Mouse (Mus musculus): Measurements from ENCODE around the gene Il11. TPM values are rescaled to one million over a fixed set of nuclear protein-coding genes. Genes with fewer than 3 reads are reported as not detected.

Gene Il11
- total RNA-seq, 1 experiment from 2014 or later, result 0.74 TPM

- peak; percentile 89 for ATAC-seq (replicated peaks in 1 of 2; ENCODE audit: insufficient read depth in 1 of 2, low FRiP score in 2 of 2, low TSS enrichment in 1 of 2, low read depth in 1 of 2, poor library complexity in 2 of 2, severe bottlenecking in 2 of 2)
Observed at GRCm38 (mm10) chr7:4792278-4793212, 9.9 kb upstream of the Il11 start, which contains the start of gene Rpl28. TSS of gene Rpl28 (plus strand) at chr7:4792874.

GRCm38 (mm10) chr7:4789436-4789935, 6.8 kb upstream of the Il11 start, which contains the start of gene Tmem238:
TSS of gene Tmem238 (minus strand) at chr7:4789656.
- ATAC-seq (replicated peaks in 1 of 2; ENCODE audit: insufficient read depth in 1 of 2, low FRiP score in 2 of 2, low TSS enrichment in 1 of 2, low read depth in 1 of 2, poor library complexity in 2 of 2, severe bottlenecking in 2 of 2), result no peak

DNA sequence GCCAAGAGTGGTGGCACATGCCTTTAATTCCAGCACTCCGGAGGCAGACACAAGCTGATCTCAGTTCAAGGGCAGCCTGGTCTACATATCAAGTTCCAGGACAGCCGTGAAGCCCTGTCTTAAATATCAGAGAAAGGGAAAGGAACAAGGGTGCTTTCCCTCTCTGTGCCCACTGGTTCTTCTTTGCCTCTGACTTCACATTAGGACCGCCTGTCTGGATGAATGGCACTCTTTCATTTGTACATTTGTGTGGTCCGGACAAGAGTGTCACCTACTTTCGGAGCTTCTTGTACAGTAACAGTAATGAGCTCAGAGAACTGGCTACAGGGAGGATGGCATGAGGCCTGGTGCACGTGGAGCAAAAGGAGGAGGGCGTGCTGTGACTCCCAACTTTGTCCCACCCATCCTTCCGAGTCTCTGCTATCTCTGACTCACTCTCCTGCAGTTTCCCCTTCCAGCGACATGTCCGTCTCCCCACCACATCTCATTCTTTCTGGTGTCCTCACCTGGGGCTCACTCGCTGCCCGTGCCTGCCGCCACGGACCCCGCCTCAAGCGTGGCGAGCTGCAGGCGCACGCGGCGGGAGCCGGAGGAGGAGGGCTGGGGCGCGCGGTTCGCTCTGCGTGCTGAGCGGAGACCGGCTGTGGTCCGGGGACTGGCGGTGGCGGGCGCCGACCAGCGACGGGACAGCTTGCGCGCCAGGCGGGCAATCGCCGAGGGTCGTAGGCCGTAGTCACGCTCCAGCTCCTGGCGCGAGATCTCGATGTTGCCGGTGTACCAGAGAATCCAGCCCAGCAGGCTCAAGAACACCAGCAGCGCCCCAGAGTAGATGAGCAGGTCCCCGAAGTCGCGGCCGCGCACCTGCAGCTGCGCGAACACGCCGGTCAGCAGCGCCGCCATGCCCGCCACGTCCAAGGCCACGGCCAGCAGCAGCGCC, 6.1 kb upstream of the Il11 start:
- ATAC-seq (replicated peaks in 1 of 2; ENCODE audit: insufficient read depth in 1 of 2, low FRiP score in 2 of 2, low TSS enrichment in 1 of 2, low read depth in 1 of 2, poor library complexity in 2 of 2, severe bottlenecking in 2 of 2), result peak in 1 of 2 experiments; percentile 14; a peak in 2 of 4 replicates

DNA sequence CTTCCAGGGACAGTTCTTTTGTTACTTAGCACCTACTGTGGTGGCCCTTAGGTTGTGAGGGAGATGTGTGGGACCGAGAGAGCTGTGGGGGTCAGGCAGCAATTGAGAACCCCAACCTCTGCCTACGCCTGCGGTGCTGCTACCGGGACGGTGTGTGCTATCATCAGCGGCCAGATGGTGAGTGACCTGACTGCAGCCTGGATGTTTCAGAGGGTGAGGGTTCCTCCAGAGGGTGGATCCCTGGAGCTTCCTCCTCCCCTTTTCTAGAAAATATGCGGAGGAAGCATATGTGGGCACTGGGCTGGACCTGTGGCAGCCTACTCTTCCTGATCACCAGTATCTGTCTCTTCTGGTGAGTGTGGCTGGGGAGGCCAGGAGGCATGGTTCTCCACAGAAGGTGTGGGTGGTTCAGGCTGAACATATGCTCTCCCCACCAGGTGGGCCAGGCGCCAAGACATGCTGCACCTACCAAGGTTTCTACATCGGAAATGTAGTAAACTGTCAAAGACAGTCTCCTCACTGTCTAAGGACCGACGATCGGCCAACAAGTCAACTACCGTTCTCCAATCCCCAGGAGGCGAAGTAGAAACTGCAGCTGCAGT, 1.1 kb upstream of the Il11 start:
- no peak for ATAC-seq (replicated peaks in 1 of 2; ENCODE audit: insufficient read depth in 1 of 2, low FRiP score in 2 of 2, low TSS enrichment in 1 of 2, low read depth in 1 of 2, poor library complexity in 2 of 2, severe bottlenecking in 2 of 2)

DNA sequence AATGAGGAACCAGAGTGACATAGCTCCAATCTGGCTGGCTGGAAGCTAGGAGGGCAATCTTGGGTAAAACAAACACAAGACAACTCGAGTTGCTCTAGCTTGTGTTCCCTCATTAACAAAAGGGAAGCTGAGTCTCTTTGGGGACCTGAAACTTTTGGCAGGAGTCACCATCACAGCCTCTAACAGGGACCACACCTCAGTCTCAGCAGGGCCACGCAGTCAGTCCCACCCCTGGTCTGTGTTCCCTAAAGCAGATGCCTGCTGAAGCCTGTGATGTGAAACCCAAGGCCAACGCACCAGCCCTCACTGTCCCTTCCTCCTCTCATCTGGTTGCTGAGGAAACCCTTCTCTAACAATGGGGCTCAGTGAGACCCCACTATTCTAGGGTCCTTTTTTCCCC, 529 bp downstream of the Il11 start:
- ATAC-seq (replicated peaks in 1 of 2; ENCODE audit: insufficient read depth in 1 of 2, low FRiP score in 2 of 2, low TSS enrichment in 1 of 2, low read depth in 1 of 2, poor library complexity in 2 of 2, severe bottlenecking in 2 of 2), result no peak

DNA sequence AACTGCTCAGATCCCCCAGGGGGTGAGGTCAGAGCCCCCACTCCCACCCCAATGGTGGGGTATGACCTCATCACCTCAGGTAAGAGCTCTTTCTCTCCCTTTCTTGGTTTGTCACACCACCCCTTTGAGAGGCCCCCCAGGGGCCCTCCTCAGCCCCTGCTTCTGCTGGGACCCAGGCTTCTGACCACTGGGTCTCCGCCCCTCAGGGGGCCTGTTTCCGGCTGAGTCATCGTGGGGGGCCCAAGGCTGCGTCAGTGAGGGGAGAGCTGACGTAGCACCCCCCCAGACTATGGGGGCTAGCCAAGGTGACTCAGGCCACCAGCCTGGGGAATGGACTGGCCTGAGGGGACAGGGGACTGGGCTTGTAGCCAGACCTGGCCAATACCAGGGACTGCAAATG, 2.7 kb downstream of the Il11 start:
- ATAC-seq (replicated peaks in 1 of 2; ENCODE audit: insufficient read depth in 1 of 2, low FRiP score in 2 of 2, low TSS enrichment in 1 of 2, low read depth in 1 of 2, poor library complexity in 2 of 2, severe bottlenecking in 2 of 2), result 0 out of 4 replicates have a peak, but pooled peaks have one; percentile 11 to 19

DNA sequence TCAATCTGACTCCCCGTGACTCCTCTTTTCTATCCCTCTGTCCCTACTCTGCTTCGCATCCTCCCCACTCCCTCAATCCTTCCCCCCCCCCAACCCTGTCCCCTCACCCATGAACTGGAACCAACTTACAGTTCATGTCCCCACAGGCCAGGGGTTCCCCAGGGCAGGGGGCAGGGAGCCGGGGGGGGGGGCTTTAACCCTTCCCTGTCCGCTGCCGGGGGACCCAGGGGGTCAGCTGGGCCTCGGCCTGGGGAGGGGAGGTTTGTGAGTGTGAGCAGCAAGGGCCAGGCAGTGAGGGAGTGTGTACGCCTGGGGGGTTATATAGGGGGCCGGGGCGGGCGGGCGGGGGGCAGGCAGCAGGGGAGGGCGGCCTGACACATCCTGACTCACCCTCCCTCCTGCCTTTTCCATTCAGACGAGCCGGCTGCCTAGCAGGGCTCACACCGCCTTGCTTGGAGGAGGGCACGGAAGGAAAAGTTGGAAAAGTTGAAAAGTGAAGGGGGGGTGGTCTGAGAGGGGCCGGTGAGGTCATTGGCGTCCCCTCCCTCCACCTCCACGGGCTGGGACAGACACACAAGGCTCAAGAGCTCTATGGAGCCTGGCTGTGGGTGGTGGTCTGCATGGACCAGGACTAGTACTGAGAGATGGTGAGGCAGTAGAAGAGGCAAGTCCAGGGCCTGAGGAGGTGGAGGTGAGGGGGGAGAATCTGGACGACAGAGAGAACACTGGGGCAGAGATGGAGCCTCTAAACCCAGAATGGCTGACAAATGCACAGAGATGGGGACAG, 4.6 kb downstream of the Il11 start:
- ATAC-seq (replicated peaks in 1 of 2; ENCODE audit: insufficient read depth in 1 of 2, low FRiP score in 2 of 2, low TSS enrichment in 1 of 2, low read depth in 1 of 2, poor library complexity in 2 of 2, severe bottlenecking in 2 of 2), result no peak

GRCm38 (mm10) chr7:4776861-4777830, 5.5 kb downstream of the Il11 start:
- ATAC-seq (replicated peaks in 1 of 2; ENCODE audit: insufficient read depth in 1 of 2, low FRiP score in 2 of 2, low TSS enrichment in 1 of 2, low read depth in 1 of 2, poor library complexity in 2 of 2, severe bottlenecking in 2 of 2), result peak; percentile 15 to 25; a peak in 1 of 4 replicates

GRCm38 (mm10) chr7:4776131-4776530, 6.5 kb downstream of the Il11 start:
- ATAC-seq (replicated peaks in 1 of 2; ENCODE audit: insufficient read depth in 1 of 2, low FRiP score in 2 of 2, low TSS enrichment in 1 of 2, low read depth in 1 of 2, poor library complexity in 2 of 2, severe bottlenecking in 2 of 2), result no peak

GRCm38 (mm10) chr7:4771202-4771601, 11.5 kb downstream of the Il11 start, which contains the start of gene Fam71e2:
TSS of gene Fam71e2 (minus strand) at chr7:4771302.
- no peak for ATAC-seq (replicated peaks in 1 of 2; ENCODE audit: insufficient read depth in 1 of 2, low FRiP score in 2 of 2, low TSS enrichment in 1 of 2, low read depth in 1 of 2, poor library complexity in 2 of 2, severe bottlenecking in 2 of 2)

DNA sequence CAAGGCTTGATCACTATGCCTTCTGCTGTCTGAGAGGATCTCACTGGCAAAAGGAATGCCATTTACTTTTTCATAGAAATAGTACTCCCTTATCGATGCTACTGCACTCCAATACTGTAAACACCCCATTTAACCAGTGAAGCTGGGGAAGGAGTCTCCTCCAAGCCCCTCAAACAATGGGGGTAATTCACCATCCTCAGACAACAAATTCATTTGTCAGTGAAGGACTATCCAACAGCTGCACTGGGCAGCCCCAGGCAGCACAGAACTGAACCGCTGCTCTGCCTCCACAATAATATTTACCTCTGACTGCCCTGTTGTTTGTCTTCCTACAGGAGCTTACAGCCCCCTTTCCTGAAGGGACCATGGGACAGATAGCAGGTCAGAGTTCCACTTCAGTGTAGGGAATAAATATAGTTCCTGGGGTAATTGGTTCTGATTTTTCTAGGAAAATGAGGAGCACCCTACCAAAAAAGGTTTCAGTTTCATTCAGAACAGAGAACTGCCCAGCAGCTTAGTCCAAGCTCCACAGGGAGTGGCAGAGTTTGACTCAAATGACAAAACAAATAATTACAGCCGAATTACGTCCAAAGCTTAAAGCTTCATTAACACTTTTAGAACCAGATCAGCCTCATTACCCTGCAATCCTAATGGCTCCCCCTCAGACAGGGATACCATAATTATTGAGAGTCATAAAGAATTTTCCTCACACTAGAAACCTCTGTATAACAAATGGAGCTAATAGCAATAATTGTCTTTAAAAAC, 17.5 kb downstream of the Il11 start:
- ATAC-seq (replicated peaks in 1 of 2; ENCODE audit: insufficient read depth in 1 of 2, low FRiP score in 2 of 2, low TSS enrichment in 1 of 2, low read depth in 1 of 2, poor library complexity in 2 of 2, severe bottlenecking in 2 of 2), result no peak

DNA sequence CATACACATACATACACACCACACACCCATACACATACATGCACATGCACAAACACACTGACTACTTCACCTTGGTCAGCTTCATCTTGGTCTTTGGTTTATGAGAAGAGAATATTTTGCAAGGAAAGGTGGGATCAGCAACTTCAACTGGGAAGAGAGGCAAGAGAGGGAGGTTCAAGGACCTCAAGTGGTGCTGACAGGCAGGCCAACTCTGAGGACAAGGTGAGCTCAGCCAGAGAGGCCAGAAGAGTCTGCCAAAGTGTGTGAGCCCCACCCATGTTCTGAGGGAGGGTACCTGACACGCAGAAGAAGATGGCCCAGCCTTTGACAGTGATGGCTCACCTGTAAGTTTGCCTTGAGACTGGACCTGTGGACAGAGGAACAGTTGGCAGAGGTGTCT, 23.0 kb downstream of the Il11 start:
- ATAC-seq (replicated peaks in 1 of 2; ENCODE audit: insufficient read depth in 1 of 2, low FRiP score in 2 of 2, low TSS enrichment in 1 of 2, low read depth in 1 of 2, poor library complexity in 2 of 2, severe bottlenecking in 2 of 2), result no peak

- peak; percentile 88 to 90 for ATAC-seq (replicated peaks in 1 of 2; ENCODE audit: insufficient read depth in 1 of 2, low FRiP score in 2 of 2, low TSS enrichment in 1 of 2, low read depth in 1 of 2, poor library complexity in 2 of 2, severe bottlenecking in 2 of 2)
Observed at GRCm38 (mm10) chr7:4752821-4753570, 29.7 kb downstream of the Il11 start, which contains the start of gene Cox6b2. TSS of gene Cox6b2 (minus strand) at chr7:4753094.
